Mouse (Mus musculus) lung, adult 2 months (tissue): ENCODE results near the gene Zfp276.

Experiments used
- CTCF ChIP-seq: fragments of 200-500 bp; IDR thresholded peaks from 2 replicates; pipeline ENCODE4 v1.5.1; 2011; ENCODE audit warnings: mild to moderate bottlenecking, low read length, control low read depth; ENCODE audit not compliant: insufficient read depth
- POLR2A ChIP-seq: fragments of 200-500 bp; IDR thresholded peaks from 2 replicates; pipeline ENCODE4 v1.6.1; 2011; ENCODE audit warnings: low read depth, mild to moderate bottlenecking, control low read depth, low read length, borderline replicate concordance; ENCODE audit errors: extremely low read depth

DNA sequence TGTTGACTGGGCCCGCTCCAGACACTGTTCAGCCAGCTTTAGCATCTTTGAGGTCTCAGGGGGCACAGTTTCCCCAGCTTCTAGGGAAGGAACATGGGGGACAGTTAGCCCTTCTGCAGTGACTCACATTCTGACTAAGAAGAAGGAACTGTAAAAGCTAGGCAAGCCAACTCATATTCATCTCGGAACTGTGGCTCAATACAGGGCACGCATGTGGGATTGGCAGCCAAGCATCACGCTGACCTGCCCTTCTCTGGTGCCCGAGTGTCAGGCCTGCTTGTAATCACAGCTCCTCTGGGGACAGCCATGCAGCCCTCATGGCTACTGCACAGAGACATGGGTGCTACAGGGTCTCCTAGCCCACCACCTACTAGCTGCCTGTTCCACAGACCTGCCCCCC, 3.1 kb upstream of the Zfp276 start:
- TF ChIP-seq CTCF (no peak), POLR2A (no peak)
